Mouse (Mus musculus) neural tube, embryonic 15.5 days (tissue): ENCODE results near the gene Lrrn4cl. TPM values are rescaled to one million over a fixed set of nuclear protein-coding genes. Genes with fewer than 3 reads are reported as not detected.

Experiments
- ATAC-seq: fragments of 200-750 bp; cut with Nextera tagmentation; 2 replicates; pipeline ENCODE4 v1.8.0; 2017; ENCODE audit warnings: mild to moderate bottlenecking, moderate TSS enrichment, moderate library complexity; ENCODE audit not compliant: low FRiP score
- H3K27ac ChIP-seq: fragments of 300-500 bp; sonication (generic); replicated peaks from 2 replicates; pipeline ENCODE4 v1.5.1; 2015; ENCODE audit warnings: mild to moderate bottlenecking, inconsistent platforms
- H3K27me3 ChIP-seq: fragments of 300-500 bp; sonication (generic); replicated peaks from 2 replicates; pipeline ENCODE4 v1.6.1; 2015; ENCODE audit warnings: inconsistent platforms
- H3K36me3 ChIP-seq: fragments of 300-500 bp; sonication (generic); 2 replicates; pipeline ENCODE4 v1.6.1; 2015; ENCODE audit warnings: inconsistent platforms
- H3K4me1 ChIP-seq: fragments of 300-500 bp; sonication (generic); 2 replicates; pipeline ENCODE4 v1.6.1; 2015; ENCODE audit warnings: inconsistent platforms
- H3K4me2 ChIP-seq: fragments of 300-500 bp; sonication (generic); 2 replicates; pipeline ENCODE4 v1.6.1; 2015; ENCODE audit warnings: inconsistent platforms, mild to moderate bottlenecking, moderate library complexity
- H3K4me3 ChIP-seq: fragments of 300-500 bp; sonication (generic); replicated peaks from 2 replicates; pipeline ENCODE4 v1.5.1; 2015; ENCODE audit warnings: mild to moderate bottlenecking, inconsistent platforms
- H3K9ac ChIP-seq: fragments of 300-500 bp; sonication (generic); replicated peaks from 2 replicates; pipeline ENCODE4 v1.6.1; 2015; ENCODE audit warnings: mild to moderate bottlenecking, inconsistent platforms
- H3K9me3 ChIP-seq: fragments of 300-500 bp; sonication (generic); replicated peaks from 2 replicates; pipeline ENCODE4 v1.6.1; 2016; ENCODE audit warnings: inconsistent platforms
- WGBS: fragments of 180-500 bp; shearing (Covaris S2); methylation state at CpG from one replicate; pipeline ENCODE4 v1.1.7; 2015; ENCODE audit warnings: mixed read lengths; 5-methylcytosine and 5-hydroxymethylcytosine counted together
- polyA plus RNA-seq: library from polyadenylated mRNA; unstranded; fragments of >200 nt; fragmentation: Nextera tagmentation; extraction: Ambion mirVana; gene quantifications from 2 replicates; pipeline ENCODE4 v1.2.1, GENCODE M21; 2015

Lrrn4cl gene
- polyA plus RNA-seq: 1.1 and 1.4 TPM in 2 replicates

- no peaks in the 10 kb centered on the region for H3K9me3 ChIP-seq
- peak within 1 kb of the TSS; percentile 28; the same call in 1 of the 2 replicates for H3K27ac ChIP-seq
- H3K36me3 ChIP-seq: peaks cover 36% of the 10 kb centered on the region
- no peaks in the 10 kb centered on the region for H3K27me3 ChIP-seq
- WGBS: 38% methylated on average over 7 of the region's 7 CpGs
- no peak within 1 kb of the TSS for H3K4me3 ChIP-seq
- 0 out of 2 replicates have a peak, but pooled peaks cover 7% of the 10 kb centered on the region for H3K4me1 ChIP-seq
- peak; percentile 48; the same call in 1 of the 2 replicates for ATAC-seq
- H3K9ac ChIP-seq: no peak within 1 kb of the TSS
- H3K4me2 ChIP-seq: peak within 1 kb of the TSS; percentile 20; the same call in 1 of the 2 replicates
Observed at GRCm38 (mm10) chr19:8850402-8850901, at the start of gene Lrrn4cl. Gene Lrrn4cl (plus strand): TSS chr19:8850768.

GRCm38 (mm10) chr19:8802130-8802821, 48.3 kb upstream of the Lrrn4cl start, which contains the start of gene Zbtb3:
Gene Zbtb3 (plus strand): TSS chr19:8802555.
- H3K27ac ChIP-seq: peak within 1 kb of the TSS; percentile 92
- peak within 1 kb of the TSS; percentile 79 for H3K4me2 ChIP-seq
- peaks cover 23% of the 10 kb centered on the region for H3K36me3 ChIP-seq
- WGBS: under 1% methylated on average over 30 of the region's 30 CpGs
- peak within 1 kb of the TSS; percentile 63 for H3K4me3 ChIP-seq
- H3K4me1 ChIP-seq: peaks cover 42% of the 10 kb centered on the region
- peak within 1 kb of the TSS; percentile 50 for H3K9ac ChIP-seq
- H3K27me3 ChIP-seq: no peaks in the 10 kb centered on the region
- peak; percentile 97 for ATAC-seq
- H3K9me3 ChIP-seq: no peaks in the 10 kb centered on the region

GRCm38 (mm10) chr19:8803204-8803780, 47.3 kb upstream of the Lrrn4cl start:
- Histone ChIP-seq H3K4me2 (peak overlapping the region; percentile 79), H3K9ac (no peak overlapping the region), H3K4me1 (peaks cover 35% of the 10 kb centered on the region), H3K27ac (peak overlapping the region; percentile 92; the same call in 1 of the 2 replicates), H3K4me3 (peak overlapping the region; percentile 63), H3K27me3 (no peaks in the 10 kb centered on the region), H3K9me3 (no peaks in the 10 kb centered on the region), H3K36me3 (peaks cover 26% of the 10 kb centered on the region)
- WGBS: 92% methylated on average over 9 of the region's 9 CpGs
- no peak for ATAC-seq

GRCm38 (mm10) chr19:8803879-8804660, 46.5 kb upstream of the Lrrn4cl start:
- Histone ChIP-seq H3K36me3 (peaks cover 31% of the 10 kb centered on the region), H3K9ac (no peak overlapping the region), H3K27me3 (no peaks in the 10 kb centered on the region), H3K4me1 (peaks cover 29% of the 10 kb centered on the region), H3K4me2 (no peak overlapping the region), H3K9me3 (no peaks in the 10 kb centered on the region), H3K27ac (no peak overlapping the region), H3K4me3 (no peak overlapping the region)
- no peak for ATAC-seq
- WGBS: 94% methylated on average over 11 of the region's 11 CpGs

- peaks cover 49% of the 10 kb centered on the region for H3K36me3 ChIP-seq
- H3K27ac ChIP-seq: no peak overlapping the region
- peaks cover 26% of the 10 kb centered on the region for H3K4me1 ChIP-seq
- H3K9me3 ChIP-seq: no peaks in the 10 kb centered on the region
- no peak overlapping the region for H3K9ac ChIP-seq
- no peak for ATAC-seq
- H3K4me2 ChIP-seq: no peak overlapping the region
- H3K27me3 ChIP-seq: no peaks in the 10 kb centered on the region
- WGBS: 92% methylated on average over 5 of the region's 5 CpGs
- no peak overlapping the region for H3K4me3 ChIP-seq
Observed at GRCm38 (mm10) chr19:8806810-8807209, 43.8 kb upstream of the Lrrn4cl start.

GRCm38 (mm10) chr19:8815812-8816211, 34.8 kb upstream of the Lrrn4cl start:
- Histone ChIP-seq H3K4me1 (peaks cover 38% of the 10 kb centered on the region), H3K9ac (0 out of 2 replicates have a peak overlapping the region, but pooled peaks have one; percentile 10), H3K4me2 (peak overlapping the region; percentile 22), H3K27me3 (no peaks in the 10 kb centered on the region), H3K9me3 (no peaks in the 10 kb centered on the region), H3K4me3 (no peak overlapping the region), H3K36me3 (peaks cover 33% of the 10 kb centered on the region), H3K27ac (no peak overlapping the region)
- WGBS: 59% methylated on average over 11 of the region's 11 CpGs
- ATAC-seq: no peak

- H3K27ac ChIP-seq: no peak overlapping the region
- ATAC-seq: no peak
- H3K9ac ChIP-seq: peak overlapping the region; percentile 0; the same call in 1 of the 2 replicates
- H3K4me2 ChIP-seq: peak overlapping the region; percentile 22
- H3K9me3 ChIP-seq: no peaks in the 10 kb centered on the region
- H3K4me1 ChIP-seq: peaks cover 48% of the 10 kb centered on the region
- WGBS: 84% methylated on average over 3 of the region's 3 CpGs
- H3K4me3 ChIP-seq: peak overlapping the region; percentile 7; the same call in 1 of the 2 replicates
- peaks cover 25% of the 10 kb centered on the region for H3K36me3 ChIP-seq
- H3K27me3 ChIP-seq: no peaks in the 10 kb centered on the region
Observed at GRCm38 (mm10) chr19:8817001-8817400, 33.6 kb upstream of the Lrrn4cl start.

GRCm38 (mm10) chr19:8818301-8818798, 32.2 kb upstream of the Lrrn4cl start:
- H3K27me3 ChIP-seq: no peaks in the 10 kb centered on the region
- WGBS: 34% methylated on average over 14 of the region's 14 CpGs
- peak overlapping the region; percentile 100 for H3K27ac ChIP-seq
- H3K9me3 ChIP-seq: no peaks in the 10 kb centered on the region
- no peak for ATAC-seq
- H3K9ac ChIP-seq: peak overlapping the region; percentile 90
- peak overlapping the region; percentile 95 for H3K4me2 ChIP-seq
- peaks cover 62% of the 10 kb centered on the region for H3K4me1 ChIP-seq
- peaks cover 20% of the 10 kb centered on the region for H3K36me3 ChIP-seq
- peak overlapping the region; percentile 83 for H3K4me3 ChIP-seq

GRCm38 (mm10) chr19:8818801-8819595, 31.6 kb upstream of the Lrrn4cl start, which contains the start of gene Ttc9c:
Gene Ttc9c (minus strand): TSS chr19:8819333.
- Histone ChIP-seq H3K9me3 (no peaks in the 10 kb centered on the region), H3K36me3 (peaks cover 23% of the 10 kb centered on the region), H3K9ac (peak within 1 kb of the TSS; percentile 90), H3K27ac (peak within 1 kb of the TSS; percentile 100), H3K4me1 (peaks cover 60% of the 10 kb centered on the region), H3K4me3 (peak within 1 kb of the TSS; percentile 83), H3K27me3 (no peaks in the 10 kb centered on the region), H3K4me2 (peak within 1 kb of the TSS; percentile 95)
- under 1% methylated on average over 33 of the region's 33 CpGs for WGBS
- peak; percentile 95 for ATAC-seq

GRCm38 (mm10) chr19:8819596-8820423, 30.8 kb upstream of the Lrrn4cl start, which contains the start of gene Hnrnpul2:
Gene Hnrnpul2 (plus strand): TSS chr19:8820010.
- peaks cover 60% of the 10 kb centered on the region for H3K4me1 ChIP-seq
- H3K9ac ChIP-seq: peak within 1 kb of the TSS; percentile 90
- peak within 1 kb of the TSS; percentile 100 for H3K27ac ChIP-seq
- H3K27me3 ChIP-seq: no peaks in the 10 kb centered on the region
- H3K9me3 ChIP-seq: no peaks in the 10 kb centered on the region
- under 1% methylated on average over 82 of the region's 83 CpGs for WGBS
- H3K36me3 ChIP-seq: peaks cover 25% of the 10 kb centered on the region
- ATAC-seq: peak; percentile 96
- H3K4me2 ChIP-seq: peak within 1 kb of the TSS; percentile 95
- peak within 1 kb of the TSS; percentile 83 for H3K4me3 ChIP-seq
